Mouse (Mus musculus) kidney, embryonic 14.5 days (tissue): ENCODE data around the gene Abhd4. TPM values are rescaled to one million over a fixed set of nuclear protein-coding genes. Genes with fewer than 3 reads are reported as not detected.

Experiments
- ATAC-seq: fragments of 200-750 bp; cut with Nextera tagmentation; 2 replicates; pipeline ENCODE4 v1.8.0; 2017; ENCODE audit warnings: moderate number of reproducible peaks, mild to moderate bottlenecking, moderate TSS enrichment, moderate library complexity; ENCODE audit not compliant: low FRiP score, low TSS enrichment
- H3K27ac ChIP-seq: fragments of 300-500 bp; sonication (generic); 2 replicates; pipeline ENCODE4 v1.5.1; 2014; ENCODE audit warnings: low read depth, mild to moderate bottlenecking, low read length, moderate library complexity, mixed read lengths
- H3K27me3 ChIP-seq: fragments of 300-500 bp; sonication (generic); 2 replicates; pipeline ENCODE4 v1.6.1; 2014; ENCODE audit warnings: mild to moderate bottlenecking, low read length; ENCODE audit not compliant: control insufficient read depth, insufficient read depth
- H3K36me3 ChIP-seq: fragments of 300-500 bp; sonication (generic); 2 replicates; pipeline ENCODE4 v1.6.1; 2014; ENCODE audit warnings: low read length, mixed read lengths; ENCODE audit not compliant: control insufficient read depth, insufficient read depth
- H3K4me1 ChIP-seq: fragments of 300-500 bp; sonication (generic); 2 replicates; pipeline ENCODE4 v1.6.1; 2014; ENCODE audit warnings: low read length, mixed read lengths; ENCODE audit not compliant: control insufficient read depth, insufficient read depth
- H3K4me2 ChIP-seq: fragments of 300-500 bp; sonication (generic); replicated peaks from 2 replicates; pipeline ENCODE4 v1.6.1; 2014; ENCODE audit warnings: low read depth, mild to moderate bottlenecking, low read length
- H3K4me3 ChIP-seq: fragments of 300-500 bp; sonication (generic); 2 replicates; pipeline ENCODE4 v1.5.1; 2014; ENCODE audit warnings: mild to moderate bottlenecking, low read length
- H3K9ac ChIP-seq: fragments of 300-500 bp; sonication (generic); 2 replicates; pipeline ENCODE4 v1.6.1; 2014; ENCODE audit warnings: low read depth, mild to moderate bottlenecking, low read length, moderate library complexity
- H3K9me3 ChIP-seq: fragments of 300-500 bp; sonication (generic); 2 replicates; pipeline ENCODE4 v1.6.1; 2016; ENCODE audit warnings: low read length; ENCODE audit not compliant: control insufficient read depth
- whole genome bisulfite sequencing: fragments of 180-500 bp; shearing (Covaris S2); extraction: QIAGEN DNeasy Blood & Tissue Kit; methylation state at CpG from one replicate; pipeline ENCODE4 v1.1.7; 2014; 5-methylcytosine and 5-hydroxymethylcytosine counted together
- polyA plus RNA-seq: library from polyadenylated mRNA; unstranded; fragments of >200 nt; fragmentation: Nextera tagmentation; extraction: Ambion mirVana; gene quantifications from 2 replicates; pipeline ENCODE4 v1.2.1, GENCODE M21; 2014

Gene Abhd4
- polyA plus RNA-seq, 1 experiment from 2014 or later = 62.5 TPM

- Histone ChIP-seq H3K36me3 (peaks cover 46% of the 10 kb centered on the region), H3K4me2 (no peak overlapping the region), H3K9ac (no peak overlapping the region), H3K27me3 (no peaks in the 10 kb centered on the region), H3K4me3 (no peak overlapping the region), H3K27ac (no peak overlapping the region), H3K4me1 (peaks cover 19% of the 10 kb centered on the region), H3K9me3 (no peaks in the 10 kb centered on the region)
- ATAC-seq = peak; percentile 39; the same call in 1 of the 2 replicates
- WGBS = 19% methylated on average over 3 of the region's 3 CpGs
These were observed 9.8 kb upstream of the Abhd4 start for GRCm38 (mm10) chr14:54244183-54244582.

GRCm38 (mm10) chr14:54246232-54246631, 7.8 kb upstream of the Abhd4 start:
- H3K36me3 ChIP-seq = peaks cover 42% of the 10 kb centered on the region
- WGBS = 95% methylated on average over 3 of the region's 3 CpGs

GRCm38 (mm10) chr14:54249326-54249725, 4.7 kb upstream of the Abhd4 start:
- peak; percentile 8 for ATAC-seq
- Histone ChIP-seq H3K27ac (peak overlapping the region; percentile 88), H3K4me3 (peak overlapping the region; percentile 4; the same call in 1 of the 2 replicates), H3K36me3 (peaks cover 21% of the 10 kb centered on the region; the same call in 1 of the 2 replicates), H3K9ac (no peak overlapping the region), H3K9me3 (no peaks in the 10 kb centered on the region), H3K4me2 (peak overlapping the region; percentile 31), H3K4me1 (peaks cover 46% of the 10 kb centered on the region), H3K27me3 (no peaks in the 10 kb centered on the region)
- WGBS = 18% methylated on average over 9 of the region's 9 CpGs

More at GRCm38 (mm10) chr14:54246232-54246631, 7.8 kb upstream of the Abhd4 start:
- Histone ChIP-seq H3K27ac (no peak overlapping the region), H3K4me2 (no peak overlapping the region), H3K27me3 (no peaks in the 10 kb centered on the region), H3K4me1 (peaks cover 38% of the 10 kb centered on the region), H3K9ac (no peak overlapping the region), H3K9me3 (no peaks in the 10 kb centered on the region), H3K4me3 (no peak overlapping the region)
- no peak for ATAC-seq

GRCm38 (mm10) chr14:54250122-54250521, 3.9 kb upstream of the Abhd4 start:
- peaks cover 17% of the 10 kb centered on the region; the same call in 1 of the 2 replicates for H3K36me3 ChIP-seq
- H3K4me3 ChIP-seq = no peak overlapping the region
- H3K4me1 ChIP-seq = peaks cover 51% of the 10 kb centered on the region
- H3K27me3 ChIP-seq = no peaks in the 10 kb centered on the region
- H3K9ac ChIP-seq = no peak overlapping the region
- H3K4me2 ChIP-seq = peak overlapping the region; percentile 31
- H3K27ac ChIP-seq = peak overlapping the region; percentile 88; the same call in 1 of the 2 replicates
- no peak for ATAC-seq
- no peaks in the 10 kb centered on the region for H3K9me3 ChIP-seq
- 25% methylated on average over 4 of the region's 4 CpGs for WGBS

GRCm38 (mm10) chr14:54254670-54255202, 748 bp downstream of the Abhd4 start:
- WGBS = 65% methylated on average over 12 of the region's 12 CpGs
- Histone ChIP-seq H3K4me3 (peak overlapping the region; percentile 82), H3K36me3 (peaks cover 3% of the 10 kb centered on the region; the same call in 1 of the 2 replicates), H3K27me3 (no peaks in the 10 kb centered on the region), H3K9ac (no peak overlapping the region; the same call in 1 of the 2 replicates), H3K4me1 (peaks cover 34% of the 10 kb centered on the region), H3K27ac (no peak overlapping the region), H3K4me2 (peak overlapping the region; percentile 51), H3K9me3 (no peaks in the 10 kb centered on the region)
- no peak for ATAC-seq

GRCm38 (mm10) chr14:54258131-54258670, 4.2 kb downstream of the Abhd4 start:
- 74% methylated on average over 7 of the region's 7 CpGs for WGBS
- no peaks in the 10 kb centered on the region for H3K9me3 ChIP-seq
- H3K27ac ChIP-seq = no peak overlapping the region
- peak overlapping the region; percentile 44; the same call in 1 of the 2 replicates for H3K4me2 ChIP-seq
- no peak overlapping the region for H3K9ac ChIP-seq
- peaks cover 13% of the 10 kb centered on the region for H3K4me1 ChIP-seq
- H3K4me3 ChIP-seq = no peak overlapping the region
- peaks cover 9% of the 10 kb centered on the region; the same call in 1 of the 2 replicates for H3K36me3 ChIP-seq
- H3K27me3 ChIP-seq = no peaks in the 10 kb centered on the region
- ATAC-seq = no peak

- peak; percentile 93 for ATAC-seq
- Histone ChIP-seq H3K9ac (peak overlapping the region; percentile 65), H3K36me3 (peaks cover 15% of the 10 kb centered on the region; the same call in 1 of the 2 replicates), H3K4me1 (peaks cover 13% of the 10 kb centered on the region), H3K27ac (0 out of 2 replicates have a peak overlapping the region, but pooled peaks have one; percentile 18), H3K4me2 (peak overlapping the region; percentile 44), H3K4me3 (peak overlapping the region; percentile 53), H3K9me3 (no peaks in the 10 kb centered on the region), H3K27me3 (no peaks in the 10 kb centered on the region)
- under 1% methylated on average over 35 of the region's 35 CpGs for WGBS
These were observed 5.2 kb downstream of the Abhd4 start for GRCm38 (mm10) chr14:54259003-54259721.

GRCm38 (mm10) chr14:54259722-54260085, 5.7 kb downstream of the Abhd4 start:
- Histone ChIP-seq H3K27ac (0 out of 2 replicates have a peak overlapping the region, but pooled peaks have one; percentile 18), H3K27me3 (no peaks in the 10 kb centered on the region), H3K9me3 (no peaks in the 10 kb centered on the region), H3K36me3 (peaks cover 19% of the 10 kb centered on the region; the same call in 1 of the 2 replicates), H3K4me3 (peak overlapping the region; percentile 53), H3K4me2 (peak overlapping the region; percentile 44), H3K4me1 (peaks cover 9% of the 10 kb centered on the region), H3K9ac (peak overlapping the region; percentile 65; the same call in 1 of the 2 replicates)
- no peak for ATAC-seq
- WGBS = 14% methylated on average over 8 of the region's 8 CpGs
